Mouse (Mus musculus) stomach, embryonic 14.5 days (tissue): ENCODE data around the gene Smpdl3a. TPM values are rescaled to one million over a fixed set of nuclear protein-coding genes. Genes with fewer than 3 reads are reported as not detected.

Experiments
- ATAC-seq: fragments of 200-750 bp; cut with Nextera tagmentation; 2 replicates; pipeline ENCODE4 v1.8.0; 2017; ENCODE audit warnings: low read depth, moderate TSS enrichment; ENCODE audit not compliant: insufficient number of reproducible peaks, insufficient read depth, low FRiP score
- H3K27ac ChIP-seq: fragments of 300-500 bp; sonication (generic); 2 replicates; pipeline ENCODE4 v1.5.1; 2014; ENCODE audit warnings: mild to moderate bottlenecking, low read length, moderate library complexity, mixed read lengths
- H3K27me3 ChIP-seq: fragments of 300-500 bp; sonication (generic); 2 replicates; pipeline ENCODE4 v1.6.1; 2014; ENCODE audit warnings: low read length, control low read depth, mixed read lengths; ENCODE audit not compliant: control insufficient read depth, insufficient read depth
- H3K36me3 ChIP-seq: fragments of 300-500 bp; sonication (generic); 2 replicates; pipeline ENCODE4 v1.6.1; 2014; ENCODE audit warnings: mild to moderate bottlenecking, control low read depth, low read length, moderate library complexity, mixed read lengths; ENCODE audit not compliant: control insufficient read depth, insufficient read depth
- H3K4me1 ChIP-seq: fragments of 300-500 bp; sonication (generic); 2 replicates; pipeline ENCODE4 v1.6.1; 2014; ENCODE audit warnings: low read length, control low read depth, mixed read lengths; ENCODE audit not compliant: control insufficient read depth, insufficient read depth
- H3K4me2 ChIP-seq: fragments of 300-500 bp; sonication (generic); replicated peaks from 2 replicates; pipeline ENCODE4 v1.6.1; 2014; ENCODE audit warnings: low read depth, low read length, control low read depth
- H3K4me3 ChIP-seq: fragments of 300-500 bp; sonication (generic); 2 replicates; pipeline ENCODE4 v1.5.1; 2014; ENCODE audit warnings: low read depth, low read length, control low read depth
- H3K9ac ChIP-seq: fragments of 300-500 bp; sonication (generic); replicated peaks from 2 replicates; pipeline ENCODE4 v1.6.1; 2014; ENCODE audit warnings: low read depth, mild to moderate bottlenecking, control low read depth, low read length, moderate library complexity, mixed read lengths
- H3K9me3 ChIP-seq: fragments of 300-500 bp; sonication (generic); 2 replicates; pipeline ENCODE4 v1.6.1; 2016; ENCODE audit warnings: low read depth, low read length, control low read depth; ENCODE audit not compliant: control insufficient read depth
- WGBS: fragments of 180-500 bp; shearing (Covaris S2); extraction: QIAGEN DNeasy Blood & Tissue Kit; methylation state at CpG from one replicate; pipeline ENCODE4 v1.1.7; 2014; 5-methylcytosine and 5-hydroxymethylcytosine counted together
- polyA plus RNA-seq: library from polyadenylated mRNA; unstranded; fragments of >200 nt; fragmentation: Nextera tagmentation; extraction: Ambion mirVana; gene quantifications from 2 replicates; pipeline ENCODE4 v1.2.1, GENCODE M21; 2014

The Smpdl3a gene
- polyA plus RNA-seq, result 28.5 and 29.0 TPM in 2 replicates

DNA sequence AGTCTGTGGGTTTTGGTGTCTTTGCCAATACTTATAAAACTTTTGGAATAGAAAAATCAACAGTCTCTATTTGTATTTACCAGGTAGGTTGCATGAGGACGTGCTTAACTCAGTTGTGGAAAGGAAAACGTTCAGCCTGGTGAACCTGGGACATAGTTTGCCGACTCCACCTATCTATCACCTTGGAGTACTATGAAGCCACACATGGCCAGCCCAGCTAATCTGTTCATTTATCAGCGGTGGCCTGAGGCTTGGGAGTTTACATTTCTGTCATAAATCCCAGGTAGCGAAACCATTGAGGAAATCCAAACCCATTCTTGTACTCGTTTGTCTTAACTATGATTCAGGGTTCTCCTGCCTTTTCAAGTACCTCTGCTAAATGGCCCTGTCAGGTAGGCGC is at the start of gene Smpdl3a:
TSS of gene Smpdl3a (plus strand) at position 318 of the 400 bp plus-strand sequence.
- H3K27ac ChIP-seq, result peak within 1 kb of the TSS; percentile 55
- peaks cover 16% of the 10 kb centered on the region; the same call in 1 of the 2 replicates for H3K4me1 ChIP-seq
- no peaks in the 10 kb centered on the region for H3K9me3 ChIP-seq
- H3K36me3 ChIP-seq, result no peaks in the 10 kb centered on the region
- peak within 1 kb of the TSS; percentile 55 for H3K4me3 ChIP-seq
- H3K4me2 ChIP-seq, result peak within 1 kb of the TSS; percentile 92
- peak within 1 kb of the TSS; percentile 48 for H3K9ac ChIP-seq
- no peak for ATAC-seq
- H3K27me3 ChIP-seq, result no peaks in the 10 kb centered on the region
- WGBS, result 50% methylated on average over 7 of the region's 7 CpGs

DNA sequence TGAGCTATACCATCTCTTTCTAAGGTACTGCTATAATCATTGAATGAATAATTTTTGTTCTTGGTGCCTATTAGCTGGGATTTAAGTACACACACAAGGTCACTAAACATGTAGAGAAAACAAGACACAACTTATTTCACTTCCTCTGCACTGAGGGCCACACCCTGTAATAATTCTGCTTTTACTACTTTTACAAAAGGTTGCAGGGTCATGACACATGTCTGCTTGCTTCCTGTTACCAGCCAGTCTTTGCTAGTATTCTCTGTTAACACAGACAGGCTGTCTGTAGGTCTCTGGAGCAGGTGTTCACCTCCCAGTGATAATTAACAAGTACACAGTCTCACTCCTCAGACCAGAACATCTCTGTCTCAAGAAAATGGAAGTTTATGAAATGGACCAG is 48.7 kb upstream of the Smpdl3a start:
- ATAC-seq, result no peak
- no peaks in the 10 kb centered on the region for H3K9me3 ChIP-seq
- H3K36me3 ChIP-seq, result no peaks in the 10 kb centered on the region
- no peaks in the 10 kb centered on the region for H3K27me3 ChIP-seq
- H3K4me2 ChIP-seq, result no peak overlapping the region
- no peak overlapping the region for H3K27ac ChIP-seq
- no peak overlapping the region for H3K9ac ChIP-seq
- no peak overlapping the region for H3K4me3 ChIP-seq
- H3K4me1 ChIP-seq, result no peaks in the 10 kb centered on the region

DNA sequence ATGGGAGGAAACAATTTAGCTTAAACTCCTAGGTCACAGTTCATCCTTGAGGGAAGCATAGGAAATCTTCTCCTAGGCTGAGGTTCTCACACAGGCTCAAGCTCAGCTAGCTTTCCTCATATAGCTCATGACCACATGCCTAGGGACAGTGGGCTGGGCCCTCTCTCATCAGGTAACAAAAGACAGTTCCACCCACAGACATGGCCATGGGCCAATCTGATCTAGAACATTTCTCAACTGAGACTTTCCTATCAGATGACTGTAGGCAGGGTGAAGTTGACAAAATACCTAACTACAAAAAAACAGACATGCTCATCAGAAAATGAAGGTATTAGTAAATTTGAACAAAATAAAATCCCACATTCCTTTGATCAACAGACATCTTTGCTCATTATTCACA is 47.0 kb upstream of the Smpdl3a start:
- no peak overlapping the region for H3K27ac ChIP-seq
- no peak overlapping the region for H3K4me2 ChIP-seq
- no peak for ATAC-seq
- H3K27me3 ChIP-seq, result no peaks in the 10 kb centered on the region
- no peaks in the 10 kb centered on the region for H3K4me1 ChIP-seq
- H3K9me3 ChIP-seq, result no peaks in the 10 kb centered on the region
- H3K9ac ChIP-seq, result no peak overlapping the region
- no peaks in the 10 kb centered on the region for H3K36me3 ChIP-seq
- no peak overlapping the region for H3K4me3 ChIP-seq

DNA sequence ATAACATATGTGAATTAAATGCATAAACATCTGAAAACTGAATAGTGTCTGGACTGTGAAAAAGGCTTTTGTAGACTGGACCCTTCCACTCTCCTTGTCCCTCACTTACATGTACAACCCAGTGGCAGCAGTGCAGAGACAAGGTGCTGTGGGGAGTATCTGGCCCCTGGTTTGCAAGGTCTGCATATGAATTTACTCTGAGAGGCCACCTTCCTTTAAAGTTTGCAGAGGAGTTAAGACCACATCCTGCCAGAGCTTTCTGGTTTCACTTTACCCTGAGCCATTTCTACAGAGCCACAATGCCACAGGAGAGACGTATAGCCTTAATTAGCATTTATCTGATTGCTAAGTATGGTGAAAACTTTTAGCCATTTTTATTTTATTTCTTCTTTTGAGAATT is 40.8 kb upstream of the Smpdl3a start:
- Histone ChIP-seq H3K36me3 (no peaks in the 10 kb centered on the region), H3K4me2 (no peak overlapping the region), H3K9me3 (no peaks in the 10 kb centered on the region), H3K27me3 (no peaks in the 10 kb centered on the region), H3K27ac (no peak overlapping the region), H3K9ac (no peak overlapping the region), H3K4me3 (no peak overlapping the region), H3K4me1 (no peaks in the 10 kb centered on the region)
- no peak for ATAC-seq
- 48% methylated on average over 1 of the region's 1 CpGs for WGBS

DNA sequence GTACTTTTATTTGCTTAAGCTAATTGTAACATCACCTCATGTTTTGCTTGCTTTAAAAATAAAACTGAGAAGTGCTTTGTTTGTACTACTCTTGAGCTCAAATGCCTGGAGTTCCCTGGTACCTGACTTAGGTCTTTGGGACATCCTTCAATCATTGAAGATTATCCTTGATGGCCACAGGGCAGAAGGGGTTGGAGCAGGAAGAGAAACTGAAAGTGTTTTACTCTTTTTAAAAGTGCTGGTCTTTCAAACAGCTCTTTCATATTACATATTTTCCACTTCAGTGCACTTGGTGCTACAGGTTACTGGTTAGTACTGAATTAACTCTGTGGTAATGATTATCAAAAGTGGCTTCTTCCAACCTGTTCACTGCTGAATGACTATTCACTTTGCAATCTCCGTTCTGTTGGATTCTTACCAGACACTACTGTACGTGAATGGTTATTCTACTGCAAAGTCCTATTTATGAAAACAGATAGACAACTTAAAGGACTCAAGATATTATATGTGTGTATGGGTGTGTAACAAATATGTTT is 38.9 kb upstream of the Smpdl3a start:
- Histone ChIP-seq H3K4me1 (no peaks in the 10 kb centered on the region), H3K27me3 (no peaks in the 10 kb centered on the region), H3K4me2 (no peak overlapping the region), H3K4me3 (no peak overlapping the region), H3K36me3 (no peaks in the 10 kb centered on the region), H3K27ac (no peak overlapping the region), H3K9ac (no peak overlapping the region), H3K9me3 (no peaks in the 10 kb centered on the region)
- WGBS, result 83% methylated on average over 2 of the region's 2 CpGs
- ATAC-seq, result no peak

GRCm38 (mm10) chr10:57758999-57759398 is 35.1 kb upstream of the Smpdl3a start:
- H3K27ac ChIP-seq, result no peak overlapping the region
- ATAC-seq, result no peak
- no peaks in the 10 kb centered on the region for H3K9me3 ChIP-seq
- no peaks in the 10 kb centered on the region for H3K27me3 ChIP-seq
- H3K4me3 ChIP-seq, result no peak overlapping the region
- no peaks in the 10 kb centered on the region for H3K36me3 ChIP-seq
- no peak overlapping the region for H3K4me2 ChIP-seq
- no peaks in the 10 kb centered on the region for H3K4me1 ChIP-seq
- H3K9ac ChIP-seq, result no peak overlapping the region
- 90% methylated on average over 2 of the region's 2 CpGs for WGBS

GRCm38 (mm10) chr10:57760694-57761093 is 33.4 kb upstream of the Smpdl3a start:
- Histone ChIP-seq H3K9me3 (no peaks in the 10 kb centered on the region), H3K4me1 (no peaks in the 10 kb centered on the region), H3K4me2 (no peak overlapping the region), H3K4me3 (no peak overlapping the region), H3K27ac (no peak overlapping the region), H3K36me3 (no peaks in the 10 kb centered on the region), H3K9ac (no peak overlapping the region), H3K27me3 (no peaks in the 10 kb centered on the region)
- ATAC-seq, result no peak
- 62% methylated on average over 3 of the region's 3 CpGs for WGBS

GRCm38 (mm10) chr10:57763044-57763443 is 31.1 kb upstream of the Smpdl3a start:
- ATAC-seq, result 0 out of 2 replicates have a peak, but pooled peaks have one; percentile 46
- WGBS, result 2% methylated on average over 1 of the region's 1 CpGs

More at GRCm38 (mm10) chr10:57763044-57763443, 31.1 kb upstream of the Smpdl3a start:
- Histone ChIP-seq H3K4me3 (no peak overlapping the region), H3K4me2 (no peak overlapping the region), H3K9ac (no peak overlapping the region), H3K9me3 (no peaks in the 10 kb centered on the region), H3K27me3 (no peaks in the 10 kb centered on the region), H3K36me3 (no peaks in the 10 kb centered on the region), H3K27ac (no peak overlapping the region), H3K4me1 (no peaks in the 10 kb centered on the region)
